Mouse (Mus musculus) kidney, adult 11 months (tissue): ENCODE measurements around the gene Slc45a3.

Experiments used
- DNase-seq: peaks from one replicate; pipeline ENCODE4 v3.0.0; 2022

The Slc45a3 gene

GRCm38 (mm10) chr1:132000506-132000905 lies 37.7 kb downstream of the Slc45a3 start:
- no peak for DNase-seq

DNA sequence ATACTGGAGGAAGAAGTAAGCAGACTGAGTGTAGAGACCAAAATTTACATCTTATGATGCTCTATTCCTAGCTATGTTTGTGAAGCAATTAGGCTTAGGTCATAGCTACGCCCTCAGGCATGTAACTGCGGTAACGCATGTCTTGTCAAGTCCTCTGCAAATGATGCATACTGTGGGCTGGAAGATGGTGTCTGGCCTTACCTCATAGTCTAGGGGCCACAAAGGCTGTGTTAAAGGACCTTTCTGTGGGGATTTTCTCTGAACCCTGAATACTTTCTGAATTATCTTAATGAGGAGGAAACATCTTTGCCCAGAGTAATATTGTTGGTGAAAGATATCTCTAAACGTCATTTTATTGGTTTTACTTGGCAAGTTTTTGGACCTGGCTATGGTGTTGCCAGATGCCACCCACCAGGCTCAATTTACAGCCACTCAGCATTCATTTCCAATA lies 39.1 kb downstream of the Slc45a3 start:
- DNase-seq = no peak

- DNase-seq = no peak
Measured at GRCm38 (mm10) chr1:132003111-132003510, 40.3 kb downstream of the Slc45a3 start.

- no peak for DNase-seq
Measured at GRCm38 (mm10) chr1:132003817-132004216, 41.0 kb downstream of the Slc45a3 start.

- no peak for DNase-seq
Measured at GRCm38 (mm10) chr1:132004574-132005180, 41.9 kb downstream of the Slc45a3 start.

DNA sequence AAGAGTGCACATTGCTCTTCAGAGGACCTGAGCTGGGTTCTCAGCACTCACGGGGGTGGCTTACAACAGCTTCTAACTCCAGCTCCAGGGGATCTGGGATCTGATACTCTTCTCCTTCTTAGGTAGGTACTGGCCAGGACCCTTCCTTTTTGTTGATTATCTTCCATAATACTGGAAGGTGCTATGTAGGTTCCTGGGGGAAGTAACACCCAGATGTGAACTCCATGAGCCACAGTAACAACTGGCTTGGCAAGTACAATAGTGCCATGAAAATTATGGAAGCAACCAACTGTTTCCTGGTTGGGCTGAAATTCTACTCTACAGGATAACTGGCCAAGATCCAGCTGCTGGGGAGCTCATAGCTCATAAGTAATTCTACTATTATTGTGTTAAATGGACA lies 42.7 kb downstream of the Slc45a3 start:
- no peak for DNase-seq

DNA sequence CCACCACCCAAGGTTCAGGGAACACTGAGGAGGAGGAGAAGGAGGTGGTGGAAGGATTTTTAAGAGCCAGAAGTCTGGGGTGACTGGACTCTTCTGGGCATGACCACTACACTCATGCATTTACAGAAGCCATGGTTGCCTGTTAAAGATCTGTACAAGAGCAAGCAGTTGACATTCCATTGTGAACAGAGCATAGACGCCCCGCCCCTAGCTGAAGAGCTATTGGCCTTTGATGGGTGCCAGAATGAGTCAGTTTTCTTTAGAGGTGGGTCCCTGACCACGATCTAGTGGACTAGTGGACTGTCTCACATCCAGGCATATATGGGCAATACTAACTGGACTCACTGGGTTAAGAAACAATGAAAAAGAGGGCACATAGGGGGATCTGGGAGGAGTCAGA lies 43.3 kb downstream of the Slc45a3 start:
- DNase-seq = no peak

GRCm38 (mm10) chr1:132006721-132007120 lies 44.0 kb downstream of the Slc45a3 start:
- DNase-seq = no peak

DNA sequence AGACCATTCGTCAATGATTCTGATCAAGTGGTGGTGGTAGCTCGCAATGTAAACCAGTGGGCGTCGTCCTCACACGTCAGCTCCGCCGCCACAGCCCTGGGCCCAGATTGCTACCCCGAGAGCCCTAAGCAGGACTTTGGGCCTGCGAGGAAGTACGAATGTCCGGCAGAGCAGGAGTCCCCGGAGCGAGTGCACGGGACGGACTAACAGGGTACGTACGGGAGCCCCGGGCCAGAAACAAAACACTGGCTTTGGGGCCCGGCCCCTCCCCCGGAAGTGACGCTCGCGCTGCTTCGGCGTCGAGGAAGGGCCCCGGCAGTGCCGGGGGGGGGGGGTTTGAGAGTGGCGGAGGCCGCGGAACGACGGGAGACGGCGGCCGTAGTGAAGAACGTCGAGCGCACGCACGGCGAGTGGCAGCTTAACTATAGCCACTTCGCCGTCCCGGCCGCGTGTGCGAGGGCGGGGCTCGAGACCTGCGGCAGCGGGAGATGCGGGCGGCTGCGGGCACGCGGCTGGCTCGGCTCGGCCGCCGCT lies 44.6 kb downstream of the Slc45a3 start, which contains the start of gene Elk4:
Elk4 (plus strand) TSS at position 326 of the 534 bp plus-strand sequence.
- DNase-seq = peak; percentile 91

DNA sequence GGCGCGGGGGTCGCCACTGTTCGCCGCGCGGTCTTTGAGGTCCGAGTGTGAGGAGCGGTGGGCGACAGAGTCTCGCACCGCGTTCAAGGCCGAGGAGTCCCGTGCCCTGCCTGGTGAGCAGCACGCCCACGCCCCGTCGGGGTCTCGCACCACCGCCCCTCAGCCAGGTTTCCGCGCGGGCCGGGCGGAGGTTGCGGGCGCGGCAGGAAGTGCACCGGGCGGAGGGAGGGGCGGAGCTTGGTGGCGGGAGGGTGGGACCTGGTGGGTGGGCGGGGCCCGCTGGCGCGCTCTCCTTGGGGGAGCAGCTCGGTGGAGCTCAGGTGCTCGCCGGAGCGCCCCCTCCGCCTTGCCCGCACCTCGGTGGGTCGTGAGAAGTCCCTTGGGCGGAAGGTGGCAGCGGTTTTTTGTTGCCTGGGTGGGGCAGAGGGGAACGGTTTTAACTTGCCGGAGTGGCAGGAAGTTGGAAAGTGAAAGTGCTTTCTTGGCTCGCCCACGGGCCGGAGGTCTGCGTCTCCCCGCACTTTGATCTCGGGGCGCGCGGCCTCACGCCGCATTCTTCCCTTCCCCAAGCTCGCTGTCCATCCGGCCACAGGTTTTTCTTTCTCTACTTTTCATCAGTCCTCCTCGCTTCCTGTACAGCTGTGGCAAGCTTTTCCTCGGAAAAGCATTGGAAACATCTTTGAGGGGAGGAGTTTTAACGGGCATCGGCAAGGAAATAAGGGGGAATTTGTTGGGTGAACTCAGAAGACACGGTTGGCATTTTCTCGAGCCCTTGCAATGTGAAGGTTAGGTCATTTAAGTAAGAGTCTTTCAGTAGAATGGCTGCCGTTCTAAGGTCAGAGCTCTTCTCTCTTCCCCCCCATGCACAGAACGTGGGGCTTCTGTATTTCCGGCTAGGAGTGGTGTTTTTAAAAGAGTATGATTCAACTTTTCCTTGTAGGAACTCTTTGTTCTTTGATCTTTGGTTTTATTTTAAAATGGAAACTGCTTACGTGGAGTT lies 45.4 kb downstream of the Slc45a3 start:
- DNase-seq = peak; percentile 85

DNA sequence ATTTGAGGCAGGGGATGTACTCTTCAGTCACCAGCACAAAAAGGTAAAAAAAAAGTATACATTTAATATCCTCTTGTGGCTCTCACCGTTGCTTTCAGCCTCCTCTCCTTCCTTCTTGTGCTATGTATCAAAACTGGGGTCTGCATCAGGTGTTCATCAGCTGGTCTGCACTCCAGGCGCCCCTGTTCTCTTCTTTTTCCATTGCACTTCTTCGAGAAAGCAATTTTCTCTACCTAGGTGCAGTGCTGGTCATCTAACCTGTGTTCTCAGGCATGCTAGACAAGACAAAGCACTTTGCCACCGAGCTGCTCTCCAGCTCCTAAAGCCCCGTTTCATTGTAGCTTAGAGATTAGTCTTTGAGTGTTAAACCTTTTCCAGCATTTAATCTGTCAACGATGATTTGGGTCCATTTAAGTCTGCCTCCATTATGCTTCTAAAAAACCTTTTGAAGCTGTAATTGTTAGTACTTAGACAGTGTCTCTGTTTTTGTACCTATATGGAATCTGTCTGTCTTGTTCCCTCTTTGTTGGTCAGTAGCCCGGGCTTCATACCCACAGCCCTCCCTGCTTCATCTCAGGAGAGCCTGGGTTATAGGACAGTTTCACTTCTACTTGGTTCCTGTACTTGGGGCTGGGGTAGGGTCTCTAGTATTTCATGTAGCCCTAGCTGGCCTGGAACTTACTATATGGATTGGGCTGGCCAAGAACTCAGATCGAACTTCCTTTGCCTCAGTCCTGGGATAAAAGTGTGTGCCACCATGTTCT lies 46.3 kb downstream of the Slc45a3 start:
- DNase-seq = no peak

DNA sequence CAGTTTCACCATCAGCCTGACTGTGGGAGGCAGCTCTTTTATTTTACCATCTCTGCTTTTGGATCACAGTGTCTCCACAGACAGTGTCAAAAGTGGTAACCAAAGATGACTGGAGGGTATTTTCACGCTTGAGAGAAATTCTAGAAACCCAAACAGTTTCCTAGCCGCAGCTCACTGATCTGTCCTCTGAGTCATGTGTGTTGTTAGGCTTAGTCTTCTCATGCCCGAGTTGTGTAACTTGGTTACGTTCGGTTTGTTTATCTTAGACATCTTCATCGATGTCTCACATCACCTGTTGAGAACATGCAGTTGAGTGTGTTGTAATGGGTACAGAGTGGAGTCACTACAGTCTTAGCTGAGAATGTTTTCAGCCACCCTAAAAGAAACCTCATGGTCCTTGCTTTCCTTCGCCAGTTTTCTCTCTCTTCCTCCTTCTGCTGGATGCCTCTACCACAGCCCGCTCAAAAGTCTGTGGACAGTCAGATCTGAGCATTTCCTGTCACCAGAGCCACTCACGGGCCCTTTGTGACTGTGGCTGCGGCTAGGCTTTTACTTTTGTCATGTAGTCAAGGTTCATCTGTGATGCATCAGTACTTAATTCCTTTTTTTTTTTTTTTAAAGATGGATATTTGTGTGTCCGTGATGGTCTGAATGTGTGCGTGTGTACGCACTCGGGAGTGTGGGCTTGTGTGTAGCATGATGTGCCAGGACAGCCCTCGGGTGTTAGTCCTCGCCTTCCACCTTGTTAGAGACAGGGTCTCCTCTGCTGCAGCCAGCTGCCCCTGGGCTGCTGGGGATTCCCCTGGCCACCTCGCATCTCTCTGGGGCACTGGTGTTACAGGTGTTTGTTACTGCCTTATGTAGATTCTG lies 48.1 kb downstream of the Slc45a3 start:
- DNase-seq = no peak

- no peak for DNase-seq
Measured at GRCm38 (mm10) chr1:132011785-132012184, 49.0 kb downstream of the Slc45a3 start.

GRCm38 (mm10) chr1:132012861-132013260 lies 50.1 kb downstream of the Slc45a3 start:
- no peak for DNase-seq

- no peak for DNase-seq
Measured at GRCm38 (mm10) chr1:132014800-132015199, 52.0 kb downstream of the Slc45a3 start.

- no peak for DNase-seq
Measured at GRCm38 (mm10) chr1:132016691-132017090, 53.9 kb downstream of the Slc45a3 start.

DNA sequence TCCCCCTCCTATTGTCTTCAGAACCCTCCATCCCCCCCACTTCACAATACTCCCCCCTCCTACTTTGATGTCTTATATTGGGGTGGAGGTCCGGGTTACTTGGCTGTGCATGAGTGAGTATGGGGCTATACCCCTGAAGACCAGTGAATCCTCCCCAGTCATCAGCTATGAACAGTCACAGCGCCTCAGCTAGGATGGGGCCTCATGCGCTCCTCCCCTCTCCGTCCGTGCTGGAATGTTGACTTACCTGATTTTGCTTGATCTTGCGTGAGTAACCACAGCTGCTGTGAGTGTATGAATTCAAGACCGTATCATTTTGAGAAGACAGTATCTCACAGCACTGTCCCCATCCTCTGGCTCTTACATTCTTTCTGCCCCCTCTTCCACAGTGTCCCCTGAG lies 57.1 kb downstream of the Slc45a3 start:
- DNase-seq = no peak

DNA sequence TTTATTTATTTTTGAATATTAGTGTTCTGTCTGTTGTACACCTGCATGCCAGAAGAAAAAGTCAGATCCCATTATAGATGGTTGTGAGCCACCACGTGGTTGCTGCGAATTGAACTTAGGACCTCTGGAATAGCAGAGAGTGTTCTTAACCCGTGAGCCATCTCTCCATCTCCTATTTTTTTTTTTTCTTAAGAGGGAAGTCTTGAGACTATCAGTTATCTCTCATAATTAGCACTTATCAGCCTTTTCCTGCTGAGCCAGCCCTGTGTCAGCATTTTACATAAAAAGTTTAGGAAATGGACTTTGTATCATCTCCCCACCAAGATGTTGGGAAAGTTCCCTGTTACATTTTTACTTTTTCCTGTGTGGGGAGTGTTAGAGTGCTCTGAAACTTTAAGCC lies 59.3 kb downstream of the Slc45a3 start:
- no peak for DNase-seq

GRCm38 (mm10) chr1:132026925-132027646 lies 64.3 kb downstream of the Slc45a3 start:
- no peak for DNase-seq

GRCm38 (mm10) chr1:132027978-132028377 lies 65.2 kb downstream of the Slc45a3 start:
- no peak for DNase-seq

DNA sequence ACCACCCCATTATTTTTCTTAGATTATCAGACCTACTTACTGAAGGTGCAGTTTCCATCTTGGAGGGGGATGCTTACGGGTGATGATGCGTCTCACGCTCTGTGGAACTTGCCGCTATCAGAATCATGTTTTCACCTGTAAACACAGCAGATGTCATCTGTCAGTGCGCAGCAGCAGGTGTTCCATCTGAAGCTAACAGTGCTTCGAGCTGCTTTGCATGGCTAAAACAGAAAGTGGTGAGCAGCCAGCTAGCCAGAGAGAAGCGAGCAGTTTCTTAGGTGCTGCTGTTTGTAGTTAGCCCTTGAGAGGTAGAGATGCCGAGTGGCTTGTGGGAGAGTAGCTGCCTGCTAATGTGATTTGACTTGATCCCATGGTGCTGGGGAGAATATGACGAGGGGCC lies 65.6 kb downstream of the Slc45a3 start:
- DNase-seq = no peak
